Mouse (Mus musculus): ENCODE data around the gene Gm21704.
"Not testable (repeated sequence)": the region's sequence is repeated elsewhere in the genome, so short reads cannot be mapped to it uniquely, and the experiment has no call there.

Gm21704 gene

GRCm38 (mm10) chrY:3410067-3410466 is at the start of gene Gm21704, which contains the start of gene Gm21708:
Gene Gm21704 (minus strand): TSS chrY:3410167.
Gene Gm21708 (minus strand): TSS chrY:3410167.
- DNase-seq, result not testable (repeated sequence)

DNA sequence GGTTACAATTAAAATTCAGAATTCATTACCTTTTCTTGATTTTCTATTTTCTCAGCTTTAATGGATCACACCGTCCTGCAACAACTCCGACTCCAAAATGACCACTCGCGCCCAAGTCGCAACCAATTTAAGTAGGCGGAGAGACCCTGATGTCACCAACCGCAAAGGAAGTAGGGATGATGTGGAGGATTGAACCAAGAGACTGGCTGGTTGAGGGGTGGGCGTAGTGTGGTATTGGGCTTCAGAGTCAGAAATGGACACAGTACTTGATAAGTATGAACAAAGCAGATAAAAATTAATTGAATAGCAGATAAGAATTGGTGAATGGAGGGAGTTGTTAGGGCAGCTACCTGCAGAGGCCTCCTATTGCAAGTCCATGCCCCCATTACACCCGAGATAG is 64.7 kb downstream of the Gm21704 start, which contains the start of gene Gm21693:
Gene Gm21693 (minus strand): TSS at position 101 of the 400 bp plus-strand sequence.
- not testable (repeated sequence) for DNase-seq

DNA sequence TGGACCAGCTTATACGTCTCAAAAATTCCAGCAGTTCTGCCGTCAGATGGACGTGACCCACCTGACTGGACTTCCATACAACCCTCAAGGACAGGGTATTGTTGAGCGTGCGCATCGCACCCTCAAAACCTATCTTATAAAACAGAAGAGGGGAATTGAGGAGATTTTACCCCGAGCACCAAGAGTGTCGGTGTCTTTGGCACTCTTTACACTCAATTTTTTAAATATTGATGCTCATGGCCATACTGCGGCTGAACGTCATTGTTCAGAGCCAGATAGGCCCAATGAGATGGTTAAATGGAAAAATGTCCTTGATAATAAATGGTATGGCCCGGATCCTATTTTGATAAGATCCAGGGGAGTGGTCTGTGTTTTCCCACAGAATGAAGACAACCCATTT is 69.3 kb downstream of the Gm21704 start:
- DNase-seq, result not testable (repeated sequence)
